Mouse (Mus musculus) adipocyte (in vitro differentiated cells): Measurements from ENCODE around the gene Pde9a.

Experiments used
- DNase-seq: peaks from one replicate; pipeline ENCODE4 v3.0.0-alpha.2; 2016; ENCODE audit warnings: low spot score

The Pde9a gene

GRCm38 (mm10) chr17:31433978-31434797 is 48.2 kb downstream of the Pde9a start:
- no peak for DNase-seq

DNA sequence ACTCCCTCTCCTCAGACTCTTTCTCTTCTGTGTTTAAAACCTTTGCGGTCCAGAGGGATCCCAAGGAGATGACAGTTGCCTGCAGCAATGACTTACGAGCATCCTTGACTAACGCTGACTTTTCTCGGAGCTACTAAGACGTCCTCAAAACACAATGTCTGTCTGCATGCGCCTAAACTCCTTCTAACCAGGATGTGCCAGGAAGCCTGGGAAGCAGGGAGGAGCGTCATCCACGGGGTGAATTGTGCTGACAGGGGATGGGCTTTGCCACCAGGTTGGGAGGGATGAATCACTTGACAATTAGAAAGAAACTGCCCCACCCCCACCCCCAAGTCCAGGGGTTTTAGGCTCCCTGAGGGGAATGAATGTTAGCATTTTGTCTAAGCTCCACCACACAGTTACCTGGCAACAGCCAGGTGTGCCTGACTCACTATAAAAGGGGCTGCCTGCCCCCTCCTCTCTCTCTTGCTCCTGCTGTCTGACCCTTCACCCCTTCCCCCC is 48.9 kb downstream of the Pde9a start:
- no peak for DNase-seq

DNA sequence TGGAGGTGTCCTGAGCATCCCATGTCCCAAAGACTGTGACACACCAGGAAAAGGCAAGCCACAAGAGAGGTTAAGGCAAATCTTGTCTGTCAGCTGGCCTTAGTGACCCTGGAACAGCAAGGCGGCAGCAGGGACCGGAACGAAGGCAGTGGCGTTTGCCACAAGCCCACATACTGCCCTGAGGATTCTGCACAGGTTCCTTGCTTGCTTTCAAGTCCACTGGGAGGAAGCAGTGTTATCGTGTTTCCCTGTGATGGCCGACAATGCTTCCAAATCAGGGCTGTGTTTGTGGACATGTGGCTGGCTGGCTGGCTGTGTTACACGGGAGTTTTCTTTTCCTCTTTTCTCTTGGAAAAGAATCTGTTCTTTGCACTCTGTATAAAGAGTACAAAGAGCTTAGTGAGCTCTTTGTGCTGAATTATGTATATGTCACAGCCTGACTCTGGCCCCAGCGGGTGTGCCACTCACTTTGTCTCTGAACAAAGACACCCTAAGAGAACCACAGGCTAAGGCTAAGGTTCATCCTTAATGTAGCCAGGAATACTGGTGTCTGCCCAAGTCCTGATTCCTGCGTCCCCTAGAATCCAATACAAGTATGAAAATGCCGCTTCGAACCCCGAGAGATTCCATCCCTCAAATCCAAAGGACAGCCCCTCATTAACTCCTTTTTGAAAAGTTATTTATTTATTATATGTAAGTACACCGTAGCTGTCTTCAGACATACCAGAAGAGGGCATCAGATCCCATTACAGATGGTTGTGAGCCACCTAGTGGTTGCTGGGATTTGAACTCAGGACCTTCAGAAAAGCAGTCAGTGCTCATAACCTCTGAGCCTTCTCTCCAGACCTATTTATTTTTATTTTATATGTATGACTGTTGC is 50.2 kb downstream of the Pde9a start:
- no peak for DNase-seq

- no peak for DNase-seq
Measured at GRCm38 (mm10) chr17:31436814-31437406, 50.9 kb downstream of the Pde9a start.

- DNase-seq: no peak
Measured at GRCm38 (mm10) chr17:31437482-31437881, 51.5 kb downstream of the Pde9a start.

- DNase-seq: no peak
Measured at GRCm38 (mm10) chr17:31439978-31440377, 54.0 kb downstream of the Pde9a start.

DNA sequence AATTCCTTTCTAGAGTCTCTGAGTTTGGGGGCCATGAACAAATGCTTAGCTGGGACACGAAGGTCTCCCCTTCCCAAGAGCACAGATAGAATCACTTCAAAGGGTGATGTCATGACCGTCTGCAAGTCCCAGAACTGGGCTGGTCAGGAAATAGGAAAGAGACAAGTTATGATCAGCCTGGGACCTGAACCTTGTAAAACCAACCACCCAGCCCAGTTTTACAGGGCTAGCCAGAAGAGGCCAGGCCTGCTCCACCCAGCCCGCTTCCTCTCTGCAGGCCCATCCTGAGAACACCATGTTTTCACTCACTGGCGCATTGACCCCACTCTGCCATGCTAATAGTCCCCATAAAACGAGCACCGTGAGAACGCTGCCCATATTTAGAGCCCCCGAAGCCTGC is 56.5 kb downstream of the Pde9a start:
- no peak for DNase-seq

- no peak for DNase-seq
Measured at GRCm38 (mm10) chr17:31444251-31444650, 58.2 kb downstream of the Pde9a start.

DNA sequence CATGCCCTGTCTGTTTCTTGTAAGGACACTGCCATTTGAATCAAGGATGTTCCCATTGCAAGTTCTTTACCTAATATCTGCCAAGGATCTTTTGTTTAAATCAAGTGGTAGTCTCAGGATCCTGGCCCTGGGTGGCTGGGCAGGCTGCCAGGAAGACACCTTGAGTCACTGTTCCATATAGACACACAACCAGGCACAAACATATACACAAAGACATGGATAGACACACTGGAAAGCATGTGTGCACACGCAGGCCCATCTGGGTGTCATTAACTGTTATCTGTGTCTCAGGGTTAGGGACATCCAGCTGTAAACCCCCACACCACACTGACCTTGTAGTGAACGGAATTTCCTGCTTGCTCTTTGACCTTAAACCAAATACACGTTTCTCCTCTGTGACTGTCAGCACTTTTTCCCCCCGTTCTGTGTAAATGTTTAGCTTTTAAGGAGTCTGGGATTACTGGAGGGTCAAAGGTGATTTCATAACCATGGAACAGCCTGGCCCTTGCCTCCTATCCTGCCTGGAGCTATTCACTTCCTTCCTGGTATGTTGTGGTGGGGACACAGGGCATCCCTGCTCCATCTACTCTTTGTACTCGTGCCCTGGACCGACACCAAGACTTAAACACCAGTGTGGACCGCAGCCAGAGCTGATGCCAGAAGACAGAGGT is 59.2 kb downstream of the Pde9a start:
- DNase-seq: no peak

GRCm38 (mm10) chr17:31447766-31448165 is 61.8 kb downstream of the Pde9a start:
- no peak for DNase-seq

- no peak for DNase-seq
Measured at GRCm38 (mm10) chr17:31448519-31448918, 62.5 kb downstream of the Pde9a start.

DNA sequence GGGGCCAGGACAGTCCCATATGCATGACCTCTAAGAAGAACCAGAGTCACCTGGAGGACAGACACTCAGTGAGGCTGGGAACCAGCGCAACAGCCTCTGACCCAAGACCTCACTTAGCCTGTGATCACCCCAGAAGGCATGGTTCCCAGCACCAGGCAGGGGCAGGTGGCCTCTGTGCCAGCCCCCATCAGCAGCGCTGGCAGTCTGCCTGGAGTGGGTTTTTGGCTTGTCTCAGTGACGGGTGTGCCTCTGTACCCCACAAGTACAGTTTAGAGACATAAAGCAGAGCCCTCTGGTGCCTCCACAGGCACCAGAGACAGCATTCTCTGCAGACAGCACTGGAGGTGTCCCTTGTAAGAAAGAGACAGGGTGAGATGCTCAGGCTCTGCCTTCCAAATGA is 64.2 kb downstream of the Pde9a start:
- DNase-seq: no peak

DNA sequence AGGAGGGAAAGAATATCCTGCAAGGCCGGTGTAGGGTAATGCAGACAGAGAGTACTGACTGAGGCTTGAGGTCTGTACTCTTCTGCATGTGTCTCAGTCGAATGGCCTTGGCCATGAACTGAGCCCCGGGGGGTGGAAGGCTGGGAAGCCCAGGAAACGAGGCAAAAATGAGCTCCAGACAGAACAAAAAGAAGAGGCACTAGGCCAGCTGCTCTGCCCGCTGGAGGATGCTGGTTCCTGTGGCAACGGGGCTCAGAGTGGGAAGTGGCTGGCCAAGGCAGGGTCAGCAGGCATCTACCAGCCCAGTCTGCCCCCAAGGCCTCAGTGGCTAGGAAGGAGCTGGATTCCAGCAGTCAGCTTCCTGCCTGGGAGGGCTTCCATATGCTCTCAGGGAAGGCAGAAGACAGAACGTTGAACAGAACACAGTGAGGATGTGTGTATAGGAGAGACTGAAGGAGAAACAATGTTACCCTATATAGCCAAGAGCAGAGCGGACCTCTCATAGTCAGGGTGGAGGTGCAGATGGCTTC is 65.2 kb downstream of the Pde9a start:
- no peak for DNase-seq

DNA sequence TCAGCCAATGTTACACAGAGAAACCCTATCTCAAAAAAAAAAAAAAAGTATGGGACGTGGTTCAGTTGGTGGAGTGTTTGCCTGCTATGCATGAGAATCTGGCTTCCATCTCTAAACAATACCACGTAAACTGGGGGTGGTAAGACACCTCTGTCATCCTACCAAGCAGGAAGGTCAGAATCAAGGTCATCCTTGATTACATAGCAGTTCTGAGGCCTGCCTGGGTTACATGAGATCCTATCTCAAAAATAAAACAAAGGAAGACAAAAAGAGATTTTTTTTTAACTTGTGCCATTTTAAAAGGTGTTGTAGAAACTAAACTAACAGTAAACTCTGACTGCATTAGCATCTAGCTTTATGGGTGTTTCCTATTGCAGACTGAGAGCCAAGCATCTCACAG is 66.8 kb downstream of the Pde9a start:
- no peak for DNase-seq

GRCm38 (mm10) chr17:31453476-31453875 is 67.5 kb downstream of the Pde9a start:
- no peak for DNase-seq

- DNase-seq: no peak
Measured at GRCm38 (mm10) chr17:31454056-31454455, 68.0 kb downstream of the Pde9a start.

DNA sequence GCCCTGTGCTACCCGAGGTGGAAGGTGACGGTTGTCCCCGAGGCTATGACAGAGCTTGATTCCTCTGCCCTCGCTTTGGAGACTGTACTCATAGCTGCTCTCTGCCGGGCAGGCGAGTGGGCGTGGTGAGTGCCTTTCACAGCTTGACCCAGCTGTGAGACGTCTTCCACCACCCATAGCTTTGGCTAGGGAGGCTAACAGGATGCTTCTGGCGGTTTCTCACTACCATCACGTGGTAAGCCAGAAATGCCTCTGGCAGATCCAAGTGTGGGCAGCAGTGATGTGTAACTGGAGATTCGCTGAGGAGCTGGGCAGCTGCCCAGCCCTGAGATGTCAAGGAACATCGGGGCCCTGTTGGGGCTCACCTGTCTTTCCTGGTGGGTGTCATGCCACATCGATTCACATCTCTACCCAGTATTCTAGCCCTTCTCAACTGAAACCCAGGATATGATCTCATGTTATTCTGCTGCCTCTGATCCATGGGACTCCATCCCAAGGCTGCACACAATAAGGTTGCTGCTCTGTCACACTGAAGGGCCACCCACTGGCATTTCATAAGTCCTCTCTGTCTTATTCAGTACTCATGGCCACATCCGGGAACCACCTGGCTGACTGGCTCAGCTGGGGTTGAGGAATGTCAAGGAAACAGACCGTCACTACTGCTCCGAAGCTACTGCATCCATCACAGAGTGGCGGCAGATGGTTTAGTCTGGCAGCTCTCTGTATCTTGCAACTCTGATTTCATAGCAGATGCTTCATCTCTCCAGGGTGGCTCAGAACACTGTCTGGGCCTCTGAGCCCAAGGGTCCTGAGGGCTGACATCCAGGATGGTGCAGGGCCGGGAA is 70.9 kb downstream of the Pde9a start:
- DNase-seq: no peak

DNA sequence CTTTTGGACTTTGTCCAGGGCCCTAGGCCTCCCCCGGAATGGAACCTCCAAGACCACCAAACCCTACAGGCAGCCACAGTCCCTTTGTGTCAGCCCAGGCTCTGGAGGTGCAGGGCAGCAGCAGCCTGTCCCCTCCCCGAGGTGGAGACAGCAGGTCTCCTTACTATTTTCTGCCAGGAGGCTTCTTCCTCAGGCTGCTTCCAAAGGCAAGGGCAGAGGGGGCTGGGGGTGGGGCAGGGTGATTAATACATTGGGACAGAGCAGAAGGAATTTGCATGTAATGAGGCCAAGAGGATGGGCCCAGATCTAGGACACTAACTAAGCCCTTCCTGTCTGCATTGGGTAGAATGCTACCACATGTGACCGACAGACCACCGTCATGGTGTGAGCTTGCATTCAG is 74.4 kb downstream of the Pde9a start:
- DNase-seq: no peak

GRCm38 (mm10) chr17:31462506-31462905 is 76.5 kb downstream of the Pde9a start:
- DNase-seq: no peak

DNA sequence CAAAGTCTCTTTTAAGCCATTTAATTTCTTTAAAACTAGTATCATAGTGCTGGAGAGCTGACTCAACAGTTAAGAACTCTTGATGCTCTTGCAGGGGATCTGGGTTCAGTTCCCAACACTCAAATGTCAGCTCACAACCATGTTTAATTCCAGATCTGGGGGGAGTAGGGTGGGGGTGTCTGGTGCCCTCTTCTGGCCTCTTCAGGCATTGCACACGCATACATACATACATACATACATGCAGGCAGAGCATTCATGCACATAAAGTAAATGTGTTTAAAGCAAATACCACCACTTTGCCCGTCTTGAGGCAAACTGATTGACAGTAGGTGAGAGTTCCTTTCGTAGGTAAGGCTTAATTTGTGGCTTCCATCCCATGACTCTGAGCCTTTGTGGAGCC is 80.8 kb downstream of the Pde9a start:
- no peak for DNase-seq

- DNase-seq: no peak
Measured at GRCm38 (mm10) chr17:31468496-31468895, 82.5 kb downstream of the Pde9a start.
